Mouse (Mus musculus) adrenal gland, postnatal 4 days (tissue): ENCODE measurements around the gene Armc10. TPM values are rescaled to one million over a fixed set of nuclear protein-coding genes. Genes with fewer than 3 reads are reported as not detected.
"Not testable (repeated sequence)": the region's sequence is repeated elsewhere in the genome, so short reads cannot be mapped to it uniquely, and the experiment has no call there.

ENCODE experiments used
- DNase-seq, 2 experiments: peaks; one replicate each; pipeline ENCODE4 v3.0.0; 2021 to 2022; ENCODE audit warnings: low spot score in 2 of 2, mixed read lengths in 2 of 2
- total RNA-seq, 2 experiments: library from RNA; stranded (reverse); gene quantifications; 2 replicates each; pipeline ENCODE4 v1.2.3; 2021

The Armc10 gene
- total RNA-seq, 2 experiments from 2014 or later = 34.7 to 36.2 TPM

GRCm38 (mm10) chr5:21701351-21702008 lies 55.9 kb downstream of the Armc10 start, which contains the start of gene Napepld:
Gene Napepld (minus strand): TSS chr5:21701396.
- DNase-seq = peak; percentile 98 to 99

DNA sequence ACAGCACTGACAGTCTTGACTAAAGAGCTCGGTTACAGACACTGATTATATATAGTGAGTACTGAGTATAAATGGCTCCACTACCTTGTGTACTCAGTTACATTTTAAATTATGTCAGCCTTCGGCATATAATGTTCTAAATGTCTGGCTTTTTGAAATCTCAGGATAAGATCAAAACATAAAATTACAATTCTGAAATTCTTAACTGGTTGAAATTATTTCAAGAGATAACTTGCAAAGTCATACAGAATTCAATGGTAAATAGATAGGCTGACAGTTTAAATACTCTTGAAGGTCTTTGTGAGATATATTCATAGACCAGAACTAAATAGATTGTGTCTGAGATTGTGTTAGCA lies 56.4 kb downstream of the Armc10 start:
- no peak for DNase-seq

GRCm38 (mm10) chr5:21702873-21703475 lies 57.4 kb downstream of the Armc10 start:
- no peak for DNase-seq

- DNase-seq = no peak
These were observed 58.1 kb downstream of the Armc10 start for GRCm38 (mm10) chr5:21703708-21704107.

DNA sequence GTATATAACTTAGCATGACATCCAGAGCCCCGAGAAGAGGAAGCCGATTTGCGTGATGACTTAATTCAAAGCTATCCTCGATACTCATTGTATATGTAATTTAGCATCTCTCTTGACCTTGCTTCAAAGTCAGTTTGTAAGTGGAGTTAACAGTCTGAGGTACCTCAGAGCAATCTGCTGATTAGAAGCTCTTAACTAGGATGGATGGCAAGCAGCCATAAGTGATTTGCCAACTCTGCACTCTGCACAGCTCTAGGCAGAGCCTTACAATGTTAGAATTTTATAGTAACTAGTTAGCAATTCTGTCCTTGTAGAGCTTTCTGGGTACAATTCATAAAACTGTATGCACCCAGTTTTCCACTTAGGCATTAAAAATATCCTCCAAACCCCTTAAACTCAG lies 60.9 kb downstream of the Armc10 start:
- no peak for DNase-seq

DNA sequence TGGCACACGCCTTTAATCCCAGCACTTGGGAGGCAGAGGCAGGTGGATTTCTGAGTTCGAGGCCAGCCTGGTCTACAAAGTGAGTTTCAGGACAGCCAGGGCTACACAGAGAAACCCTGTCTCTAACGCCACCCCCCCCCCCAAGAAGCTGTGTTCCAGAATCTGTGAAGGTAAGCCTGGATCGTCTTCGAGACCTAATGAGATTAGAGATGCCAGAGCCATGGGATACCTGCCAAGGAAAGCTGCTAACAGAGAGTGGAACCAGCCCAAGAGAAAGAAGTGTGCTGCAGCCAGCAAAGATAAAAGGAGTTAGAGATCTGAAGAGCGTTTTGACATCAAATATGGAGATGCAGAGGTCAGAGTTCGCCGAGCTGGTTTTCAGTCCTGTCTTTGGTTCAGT lies 62.4 kb downstream of the Armc10 start:
- not testable (repeated sequence) for DNase-seq

Other genes starting within 250 kb of the Armc10 start
- under 1 TPM; 0.14 to 0.17 TPM for gene Ccdc146, start 221.1 kb upstream of the Armc10 start, total RNA-seq
- 10 to 100 TPM; 11.9 TPM for gene Fam185a, start 220.9 kb upstream of the Armc10 start, total RNA-seq
- 10 to 100 TPM; 19.8 to 20.2 TPM for gene Lrrc17, start 102.3 kb upstream of the Armc10 start, total RNA-seq
- gene Fbxl13, start 179 bp upstream of the Armc10 start, total RNA-seq = under 1 TPM; 0.20 to 0.25 TPM
- 10 to 100 TPM; 22.1 to 24.7 TPM for gene Napepld, start 55.6 kb downstream of the Armc10 start, total RNA-seq
- 100 to 1,000 TPM; 213 to 227 TPM for gene Pmpcb, start 91.3 kb downstream of the Armc10 start, total RNA-seq
- gene Dnajc2, start 139.4 kb downstream of the Armc10 start, total RNA-seq = 10 to 100 TPM; 31.4 to 41.3 TPM
- 100 to 1,000 TPM; 126 to 130 TPM for gene Psmc2, start 139.5 kb downstream of the Armc10 start, total RNA-seq
- under 1 TPM; 0.14 to 0.23 TPM for gene Slc26a5, start 219.8 kb downstream of the Armc10 start, total RNA-seq